Mouse (Mus musculus) MEL-GATA-1-ER (cell line): ENCODE results near the gene Rps6kb2.

Experiments
- DNase-seq: peaks from one replicate; pipeline ENCODE4 v3.0.0-alpha.2; 2012; ENCODE audit warnings: low read depth; ENCODE audit errors: extremely low read depth

Gene Rps6kb2

DNA sequence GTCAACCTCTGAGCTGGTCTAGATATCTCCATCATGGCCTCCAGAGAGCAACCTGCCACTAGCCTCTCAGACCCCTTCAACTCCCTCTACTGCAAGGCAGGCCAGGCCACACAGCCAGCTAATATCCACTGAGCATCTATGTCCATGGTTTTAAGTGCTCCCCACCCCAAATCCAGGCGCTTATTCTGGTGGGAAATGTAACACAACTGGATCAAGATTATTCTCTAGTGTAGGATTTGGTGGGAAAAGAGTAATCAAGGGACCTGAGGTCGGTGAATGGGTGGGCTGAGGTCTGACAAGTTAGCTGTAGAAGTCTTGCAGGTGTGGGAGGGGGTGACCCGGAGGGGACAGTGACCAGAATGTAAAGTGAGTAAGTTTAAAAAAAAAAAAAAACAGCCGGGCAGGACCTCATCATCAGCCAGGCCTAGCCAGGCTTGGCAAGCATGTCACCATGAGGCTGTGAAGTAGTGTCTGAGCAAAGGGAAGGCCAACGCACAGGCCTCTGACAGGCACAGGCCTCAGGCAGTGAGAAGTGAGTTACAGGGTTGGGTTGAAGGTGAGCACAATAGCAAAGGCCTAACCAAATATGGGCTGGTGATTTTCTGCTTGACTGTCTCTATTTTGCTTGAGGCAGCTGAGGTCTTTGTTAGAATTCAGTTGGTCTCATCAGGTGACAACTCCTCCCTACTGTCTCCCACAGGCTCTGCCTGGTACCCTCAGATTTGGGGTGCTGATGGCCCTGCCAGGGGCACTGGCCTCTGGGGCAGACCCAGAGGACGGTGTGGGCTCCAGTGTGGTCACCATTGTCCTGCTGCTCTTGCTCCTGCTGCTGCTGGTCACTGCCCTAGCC is 7.7 kb downstream of the Rps6kb2 start:
- no peak for DNase-seq

DNA sequence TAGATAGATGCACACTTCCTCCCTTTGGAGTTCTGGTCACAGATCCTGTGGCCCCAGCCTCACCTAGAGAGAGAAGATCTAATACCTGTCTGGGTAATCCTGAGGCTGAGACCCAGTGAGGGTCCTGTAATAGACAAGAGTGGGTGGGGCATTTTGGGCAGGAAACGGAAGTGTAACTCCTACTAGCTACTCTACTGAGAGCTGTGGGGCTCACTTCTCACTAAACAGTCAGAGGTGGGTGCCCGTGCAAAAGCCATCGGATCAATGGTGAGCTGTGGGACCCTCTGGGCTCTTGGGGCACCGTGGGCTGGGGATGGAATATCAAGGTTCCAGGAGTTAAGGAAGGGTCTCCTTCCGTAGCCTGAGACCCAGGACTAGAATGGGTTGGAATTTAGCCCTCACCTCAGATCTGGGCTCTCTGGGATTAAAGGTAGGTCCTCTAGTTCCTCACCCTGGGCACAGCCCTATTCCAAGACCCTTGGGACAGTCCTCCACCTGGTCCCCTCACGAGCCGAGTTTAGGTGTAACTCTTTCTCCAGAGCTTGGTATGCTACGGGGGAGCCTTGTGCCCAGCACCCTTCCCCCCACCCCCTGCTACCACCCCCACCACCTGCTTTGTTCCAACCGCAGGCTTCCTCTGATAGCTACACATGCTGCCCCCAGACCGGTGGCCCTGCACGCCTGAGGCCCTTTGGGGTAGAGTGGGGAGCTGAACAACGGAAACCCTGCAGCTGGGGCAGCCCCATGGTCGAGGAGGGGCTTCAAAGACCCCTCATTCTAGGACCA is 8.5 kb downstream of the Rps6kb2 start:
- DNase-seq, result no peak

DNA sequence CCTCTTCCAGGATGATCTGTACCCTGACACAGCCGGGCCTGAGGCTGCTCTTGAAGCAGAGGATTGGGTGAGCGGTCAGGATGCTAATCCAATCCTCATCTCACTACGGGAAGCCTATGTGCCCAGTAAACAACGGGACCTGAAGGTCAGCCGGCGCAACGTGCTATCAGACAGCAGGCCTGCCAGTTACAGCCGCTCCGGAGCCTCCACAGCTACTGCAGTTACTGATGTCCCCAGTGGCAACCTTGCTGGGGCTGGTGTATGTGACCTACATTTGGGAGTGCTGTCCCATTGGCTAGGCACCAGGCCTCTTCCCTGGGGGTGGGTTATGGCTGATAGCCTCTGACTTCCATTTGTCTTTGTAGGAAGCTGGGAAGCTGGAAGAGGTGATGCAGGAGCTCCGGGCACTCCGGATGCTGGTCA is 9.9 kb downstream of the Rps6kb2 start, which contains the start of gene Ptprcap:
Ptprcap (plus strand) TSS at position 373 of the 423 bp plus-strand sequence.
- DNase-seq, result no peak

DNA sequence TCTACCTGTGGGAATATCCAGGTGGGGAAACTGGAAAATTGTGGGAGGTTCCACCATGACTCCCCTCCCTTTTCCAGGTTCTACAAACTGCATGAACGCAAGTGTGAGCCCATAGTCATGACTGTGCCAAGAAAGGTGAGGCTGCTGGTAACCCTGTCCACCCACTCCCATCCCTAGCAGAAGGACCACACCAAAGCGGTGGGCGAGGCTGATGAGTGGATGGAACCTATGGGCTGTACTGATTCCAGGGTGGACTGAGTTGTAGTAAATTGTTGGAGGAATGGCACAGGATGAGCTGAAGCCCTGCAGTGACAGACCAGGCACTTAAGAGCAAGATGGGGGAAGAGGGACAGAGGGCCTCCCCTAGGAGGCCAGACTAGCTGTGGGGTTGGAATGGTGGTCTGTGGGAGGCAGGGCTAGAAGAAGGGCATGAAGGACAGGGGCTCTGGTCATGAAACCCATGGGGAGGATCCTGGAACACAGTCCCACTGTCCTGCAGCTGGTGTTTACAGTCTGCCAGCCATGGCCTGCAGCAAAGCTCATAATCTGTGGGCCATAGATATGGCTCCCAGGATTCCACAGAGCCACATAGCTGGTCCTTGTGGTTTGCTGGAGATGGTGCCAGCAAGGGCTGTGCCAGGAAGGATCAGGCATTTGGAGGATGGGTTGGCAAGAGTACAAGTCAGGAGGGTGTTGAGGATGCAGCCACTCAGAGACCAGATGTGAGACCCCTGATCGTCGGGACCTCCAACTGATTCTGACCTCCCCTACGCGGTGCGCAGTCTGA is 10.5 kb downstream of the Rps6kb2 start:
- no peak for DNase-seq

- DNase-seq, result no peak
Measured at GRCm38 (mm10) chr19:4151898-4152297, 11.3 kb downstream of the Rps6kb2 start.

DNA sequence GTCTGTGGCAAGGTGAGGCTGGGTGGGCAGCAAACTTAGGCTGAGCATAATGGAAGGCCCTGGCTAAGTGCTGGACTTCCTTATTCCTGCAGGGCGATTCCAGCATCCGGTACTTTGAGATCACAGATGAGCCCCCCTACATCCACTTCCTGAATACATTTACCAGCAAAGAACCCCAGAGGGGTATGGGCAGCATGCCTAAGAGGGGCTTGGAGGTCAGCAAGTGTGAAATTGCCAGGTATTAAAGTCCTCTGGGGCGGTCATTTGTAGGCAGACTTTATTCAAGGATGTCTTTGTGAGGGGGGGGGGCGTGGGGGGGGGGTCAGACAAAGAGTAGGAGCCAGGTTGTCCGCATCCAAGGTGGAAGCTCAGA is 11.7 kb downstream of the Rps6kb2 start:
- no peak for DNase-seq

DNA sequence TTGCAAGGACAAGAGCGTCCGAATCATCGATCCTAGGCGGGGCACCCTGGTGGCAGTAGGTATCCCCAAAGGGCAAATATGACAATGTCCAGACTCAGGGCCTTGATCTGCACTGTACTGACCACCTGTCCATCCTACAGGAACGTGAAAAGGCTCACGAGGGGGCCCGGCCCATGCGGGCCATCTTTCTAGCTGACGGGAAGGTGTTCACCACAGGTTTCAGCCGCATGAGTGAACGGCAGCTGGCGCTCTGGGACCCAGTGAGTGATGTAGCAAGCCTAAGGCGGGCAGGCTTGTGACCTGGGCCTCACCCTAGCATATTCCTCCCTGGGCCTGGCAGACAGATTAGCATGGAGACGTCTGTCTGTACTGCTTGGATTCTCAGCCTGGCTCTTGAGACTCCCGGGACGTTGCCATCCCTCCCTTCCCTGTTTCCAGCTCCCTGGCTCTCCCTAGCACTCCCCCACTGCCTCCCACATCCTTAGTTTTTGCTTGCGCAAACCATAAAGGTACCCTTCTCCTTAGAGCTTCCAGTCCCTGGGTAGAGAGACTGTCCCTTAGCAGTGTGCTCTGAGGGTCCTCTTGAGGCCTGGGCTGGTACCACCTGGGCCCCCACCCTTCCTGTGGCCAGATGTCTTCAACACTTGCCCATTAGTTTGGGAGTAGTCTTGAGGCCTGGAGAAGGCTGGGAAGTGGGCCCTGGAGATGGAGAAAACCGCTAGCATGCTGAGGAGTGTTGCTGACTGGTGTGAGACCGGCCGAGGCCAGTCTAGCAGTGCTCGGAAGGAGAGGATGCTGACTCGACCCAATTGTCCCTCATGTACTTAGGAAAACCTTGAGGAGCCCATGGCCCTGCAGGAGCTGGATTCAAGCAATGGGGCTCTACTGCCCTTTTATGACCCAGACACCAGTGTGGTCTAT is 12.3 kb downstream of the Rps6kb2 start:
- no peak for DNase-seq

GRCm38 (mm10) chr19:4149764-4150461 is 13.2 kb downstream of the Rps6kb2 start:
- no peak for DNase-seq

GRCm38 (mm10) chr19:4149283-4149682 is 13.9 kb downstream of the Rps6kb2 start:
- no peak for DNase-seq

- no peak for DNase-seq
Measured at GRCm38 (mm10) chr19:4148819-4149218, 14.3 kb downstream of the Rps6kb2 start.

GRCm38 (mm10) chr19:4148491-4148806 is 14.7 kb downstream of the Rps6kb2 start, which contains the start of gene Coro1b:
TSS of gene Coro1b (plus strand) at chr19:4148619.
- peak; percentile 66 for DNase-seq

DNA sequence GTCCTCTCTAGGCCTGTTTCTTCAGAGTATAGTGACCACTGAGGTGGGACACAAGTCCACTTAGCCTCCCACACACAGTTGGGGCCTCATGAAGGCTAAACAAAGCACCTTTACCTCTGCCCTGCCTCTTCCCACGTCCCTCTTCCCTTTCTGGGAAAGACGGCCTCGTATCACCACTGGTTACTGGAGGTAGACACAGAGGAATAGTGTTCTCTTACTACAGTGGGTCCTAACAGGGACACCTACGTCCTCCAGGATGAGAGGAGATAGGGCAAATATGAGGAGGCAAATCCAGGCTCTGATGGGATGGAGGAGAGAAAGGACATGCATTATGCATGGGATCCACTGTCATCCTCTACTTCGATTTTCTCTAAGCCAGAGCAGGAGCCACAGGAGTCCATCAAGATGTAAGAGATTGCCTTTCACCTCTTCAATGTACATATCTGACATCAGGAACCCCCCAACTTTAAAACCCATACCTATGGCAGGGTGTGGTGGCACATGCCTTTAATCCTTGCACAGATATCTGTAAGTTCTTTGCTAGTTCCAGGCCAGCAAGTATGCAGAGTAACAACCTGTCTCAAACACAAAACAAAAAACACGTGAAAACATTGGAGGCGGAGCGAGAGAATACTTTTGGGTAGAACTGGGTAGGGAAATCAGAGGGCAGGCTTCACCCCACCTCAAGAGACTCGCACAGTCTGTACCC is 15.2 kb downstream of the Rps6kb2 start:
- no peak for DNase-seq

GRCm38 (mm10) chr19:4147022-4147405 is 16.1 kb downstream of the Rps6kb2 start:
- DNase-seq, result no peak

- DNase-seq, result no peak
Measured at GRCm38 (mm10) chr19:4146366-4147021, 16.7 kb downstream of the Rps6kb2 start.

DNA sequence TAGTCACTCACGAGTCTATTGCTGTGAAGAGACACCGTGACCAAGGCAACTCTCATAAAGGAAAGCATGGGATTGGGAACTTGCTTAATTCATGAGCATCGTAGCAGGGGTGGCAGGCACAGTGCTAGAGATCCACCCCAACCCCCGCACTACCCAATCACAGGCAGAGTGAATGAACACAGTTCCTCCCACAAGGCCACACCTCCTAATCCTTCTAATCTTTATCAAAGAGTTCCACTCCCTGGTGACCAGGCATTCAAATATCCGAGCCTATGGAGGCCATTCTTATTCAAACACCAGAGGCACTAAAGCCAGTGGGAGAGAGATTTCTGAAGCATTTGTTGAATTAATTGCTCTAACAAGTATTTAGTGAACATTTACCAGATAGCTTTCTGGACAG is 17.2 kb downstream of the Rps6kb2 start:
- DNase-seq, result no peak

DNA sequence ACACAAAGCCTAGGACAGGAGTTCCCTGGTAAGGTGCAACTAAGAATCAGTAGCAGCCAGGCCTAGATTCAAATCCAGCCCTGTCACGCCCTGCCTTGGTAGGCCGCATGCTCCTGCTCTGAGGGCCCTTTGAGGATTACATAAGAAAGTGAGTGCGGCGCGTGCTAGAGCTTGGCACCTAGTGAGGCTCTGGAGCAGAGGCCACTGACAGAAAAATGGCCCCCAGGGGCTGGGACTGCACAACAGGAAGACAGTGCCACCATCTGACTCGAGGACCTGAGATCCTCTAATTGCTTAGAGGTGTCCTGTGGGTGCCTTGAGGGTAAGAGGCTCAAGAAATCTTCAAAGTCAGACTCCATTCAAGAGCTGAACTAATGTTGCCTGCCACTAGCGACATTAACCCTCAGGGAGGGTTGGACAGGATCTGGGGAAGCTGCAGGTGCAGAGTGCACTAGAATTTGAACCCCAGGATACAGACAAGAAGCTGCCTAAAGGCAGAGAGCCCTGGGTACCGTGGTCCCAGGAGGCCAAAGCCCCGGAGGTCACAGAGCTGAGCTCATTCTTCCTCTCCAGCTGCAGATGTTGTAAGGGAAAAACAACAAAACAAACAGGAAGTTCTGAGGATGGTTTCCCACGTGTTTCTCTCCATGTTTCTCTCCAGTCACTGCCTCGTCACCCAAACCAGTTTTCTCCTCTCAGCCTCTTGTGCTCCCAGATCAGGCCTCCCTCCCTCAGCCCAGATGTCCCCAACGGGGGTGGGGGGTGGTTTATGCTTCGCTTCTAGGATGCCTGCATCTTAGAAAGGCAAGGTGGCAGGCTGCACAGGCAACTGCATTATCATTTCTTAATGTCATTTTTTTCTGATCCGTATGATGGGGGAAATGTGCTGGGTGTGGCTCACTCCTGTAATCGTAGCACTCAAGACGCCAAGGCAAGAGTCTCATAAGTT is 18.3 kb downstream of the Rps6kb2 start:
- no peak for DNase-seq

GRCm38 (mm10) chr19:4143759-4144268 is 19.3 kb downstream of the Rps6kb2 start, which contains the start of gene Cabp4:
TSS of gene Cabp4 (minus strand) at chr19:4144033.
- no peak for DNase-seq
